In the genomic region with DNA sequence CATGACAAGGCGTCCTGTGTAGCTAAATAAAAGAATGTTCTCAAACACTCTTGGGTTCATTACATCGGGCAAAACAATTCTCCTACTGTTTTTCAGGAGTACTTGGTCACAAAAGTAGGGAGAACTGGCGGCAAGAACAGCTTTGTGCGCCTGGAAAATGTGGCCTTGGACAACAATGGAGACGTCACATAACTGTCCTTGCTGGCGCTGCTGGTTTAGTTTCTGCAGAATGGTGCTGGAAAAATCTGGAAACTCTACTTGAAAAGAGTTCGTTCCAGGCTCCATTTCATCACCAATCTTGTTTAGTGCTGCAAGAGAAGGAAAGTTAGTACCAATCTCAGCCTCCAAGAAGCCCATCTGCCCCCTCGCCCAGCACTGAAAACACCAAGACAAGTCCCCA, we compare ENCODE assay signal across 21 mouse cellular contexts.
"Had no signal": no experiment of that assay in that cellular context is flagged by ENCODE, and none has a peak within 500 bp of the region (broad histone marks: within the 10 kb centered on the region; RNA-seq: fewer than 3 reads in every experiment).

No protein-coding gene starts in this region.

- H3K4me3 ChIP-seq: limb, embryonic 10.5 days; limb, embryonic 13.5 days; liver, embryonic 12.5 days; liver, embryonic 15.5 days; lung, embryonic 15.5 days; megakaryocyte, embryonic 14.5 days; midbrain, embryonic 10.5 days; midbrain, embryonic 13.5 days had no signal

- DNase-seq: kidney, adult 18-20 months; kidney, adult 9 months; kidney, postnatal 14 days; kidney, postnatal 4 days; layer of hippocampus, postnatal 36 days; liver; lung, adult 18-20 months; lung, postnatal 10 days; lung, postnatal 36 days; retina, postnatal 1 day; right cerebral cortex, postnatal 25 days; thymus, adult 18-20 months; thymus, postnatal 36 days had no signal

- H3K27ac ChIP-seq: limb, embryonic 10.5 days; limb, embryonic 13.5 days; liver, embryonic 12.5 days; liver, embryonic 15.5 days; lung, embryonic 15.5 days; midbrain, embryonic 10.5 days; midbrain, embryonic 13.5 days had no signal
